Mouse (Mus musculus): ENCODE data around the gene Mov10l1.

- TF ChIP-seq CTCF (IDR thresholded peaks at IDR 0.05) (no peak), EP300 (IDR thresholded peaks at IDR 0.05) (no peak)
Measured at GRCm38 (mm10) chr15:89020085-89020484, 37.4 kb downstream of the Mov10l1 start.
